Mouse (Mus musculus): ENCODE data around the gene Cyth1. TPM values are rescaled to one million over a fixed set of nuclear protein-coding genes. Genes with fewer than 3 reads are reported as not detected.
A peak's percentile ranks its signal among the peaks of the same experiment; 100 is the strongest.

Cyth1 gene
- total RNA-seq, 2 experiments from 2014 or later, result 65.9 to 67.3 TPM

- intact Hi-C loops (cut with DNase I), result loop anchor here (10.0 kb wide), 1 partner anchor 352 kb away; the partner anchor contains the start of gene Tha1
- DNase-seq (ENCODE audit: low spot score in 2 of 2), result no peak
Measured at GRCm38 (mm10) chr11:118226850-118227249, 21.5 kb downstream of the Cyth1 start.

GRCm38 (mm10) chr11:118225862-118226261 lies 22.5 kb downstream of the Cyth1 start:
- DNase-seq (ENCODE audit: low spot score in 2 of 2), result no peak
- intact Hi-C loops (cut with DNase I), result loop anchor here (10.0 kb wide), 1 partner anchor 351 kb away; the partner anchor contains the start of gene Tha1

- DNase-seq (ENCODE audit: low spot score in 2 of 2), result no peak
- intact Hi-C loops (cut with DNase I), result loop anchor here (10.0 kb wide), 1 partner anchor 350 kb away; the partner anchor contains the start of gene Tha1
Measured at GRCm38 (mm10) chr11:118225056-118225836, 23.1 kb downstream of the Cyth1 start.

GRCm38 (mm10) chr11:118223416-118224067 lies 24.9 kb downstream of the Cyth1 start:
- intact Hi-C loops (cut with DNase I), result loop anchor here (10.0 kb wide), 1 partner anchor 349 kb away; the partner anchor contains the start of gene Tha1
- DNase-seq (ENCODE audit: low spot score in 2 of 2), result no peak

- intact Hi-C loops (cut with DNase I), result loop anchor here (10.0 kb wide), 1 partner anchor 348 kb away; the partner anchor contains the start of gene Tha1
- DNase-seq (ENCODE audit: low spot score in 2 of 2), result no peak
Measured at GRCm38 (mm10) chr11:118222917-118223316, 25.5 kb downstream of the Cyth1 start.

- intact Hi-C loops (cut with DNase I), result loop anchor here (10.0 kb wide), 1 partner anchor 348 kb away; the partner anchor contains the start of gene Tha1
- DNase-seq (ENCODE audit: low spot score in 2 of 2), result no peak
Measured at GRCm38 (mm10) chr11:118222351-118222885, 26.0 kb downstream of the Cyth1 start.

GRCm38 (mm10) chr11:118220561-118221262 lies 27.7 kb downstream of the Cyth1 start:
- peak; percentile 33 to 53 for DNase-seq (ENCODE audit: low spot score in 2 of 2)
- intact Hi-C loops (cut with DNase I), result loop anchor here (2.0 to 10.0 kb wide), 3 partner anchors 116 to 346 kb away; partner anchors contain the start of gene Tha1

- DNase-seq (ENCODE audit: low spot score in 2 of 2), result no peak
- intact Hi-C loops (cut with DNase I), result loop anchor here (5.0 kb wide), 1 partner anchor 37 kb away; no protein-coding TSS in a partner anchor
Measured at GRCm38 (mm10) chr11:118219066-118219465, 29.3 kb downstream of the Cyth1 start.

- no peak for DNase-seq (ENCODE audit: low spot score in 2 of 2)
- intact Hi-C loops (cut with DNase I), result loop anchor here (5.0 kb wide), 1 partner anchor 34 kb away; no protein-coding TSS in a partner anchor
Measured at GRCm38 (mm10) chr11:118216468-118216867, 31.9 kb downstream of the Cyth1 start.

- intact Hi-C loops (cut with DNase I), result loop anchor here (5.0 kb wide), 1 partner anchor 34 kb away; no protein-coding TSS in a partner anchor
Measured at GRCm38 (mm10) chr11:118215928-118216458, 32.4 kb downstream of the Cyth1 start.

GRCm38 (mm10) chr11:118212636-118213112 lies 35.7 kb downstream of the Cyth1 start:
- intact Hi-C loops (cut with DNase I), result no loop called here
- peak in 1 of 2 experiments; percentile 31 for DNase-seq (ENCODE audit: low spot score in 2 of 2)

More at GRCm38 (mm10) chr11:118215928-118216458, 32.4 kb downstream of the Cyth1 start:
- no peak for DNase-seq (ENCODE audit: low spot score in 2 of 2)

- DNase-seq (ENCODE audit: low spot score in 2 of 2), result peak in 1 of 2 experiments; percentile 60
- intact Hi-C loops (cut with DNase I), result no loop called here
Measured at GRCm38 (mm10) chr11:118211749-118212635, 36.4 kb downstream of the Cyth1 start.

- intact Hi-C loops (cut with DNase I), result no loop called here
- DNase-seq (ENCODE audit: low spot score in 2 of 2), result no peak
Measured at GRCm38 (mm10) chr11:118210962-118211361, 37.4 kb downstream of the Cyth1 start.

GRCm38 (mm10) chr11:118210116-118210515 lies 38.3 kb downstream of the Cyth1 start:
- peak; percentile 71 to 75 for DNase-seq (ENCODE audit: low spot score in 2 of 2)
- intact Hi-C loops (cut with DNase I), result no loop called here

- DNase-seq (ENCODE audit: low spot score in 2 of 2), result no peak
Measured at GRCm38 (mm10) chr11:118209376-118209775, 39.0 kb downstream of the Cyth1 start.

GRCm38 (mm10) chr11:118208672-118209272 lies 39.6 kb downstream of the Cyth1 start:
- intact Hi-C loops (cut with DNase I), result no loop called here
- no peak for DNase-seq (ENCODE audit: low spot score in 2 of 2)

More at GRCm38 (mm10) chr11:118209376-118209775, 39.0 kb downstream of the Cyth1 start:
- intact Hi-C loops (cut with DNase I), result no loop called here

- no peak for DNase-seq (ENCODE audit: low spot score in 2 of 2)
- intact Hi-C loops (cut with DNase I), result no loop called here
Measured at GRCm38 (mm10) chr11:118207424-118208033, 40.9 kb downstream of the Cyth1 start.
